Mouse (Mus musculus): ENCODE data around the gene Lrch3. TPM values are rescaled to one million over a fixed set of nuclear protein-coding genes. Genes with fewer than 3 reads are reported as not detected.

Lrch3 gene
- total and polyA plus RNA-seq, 2 experiments from 2014 or later = 11.2 to 22.8 TPM

DNA sequence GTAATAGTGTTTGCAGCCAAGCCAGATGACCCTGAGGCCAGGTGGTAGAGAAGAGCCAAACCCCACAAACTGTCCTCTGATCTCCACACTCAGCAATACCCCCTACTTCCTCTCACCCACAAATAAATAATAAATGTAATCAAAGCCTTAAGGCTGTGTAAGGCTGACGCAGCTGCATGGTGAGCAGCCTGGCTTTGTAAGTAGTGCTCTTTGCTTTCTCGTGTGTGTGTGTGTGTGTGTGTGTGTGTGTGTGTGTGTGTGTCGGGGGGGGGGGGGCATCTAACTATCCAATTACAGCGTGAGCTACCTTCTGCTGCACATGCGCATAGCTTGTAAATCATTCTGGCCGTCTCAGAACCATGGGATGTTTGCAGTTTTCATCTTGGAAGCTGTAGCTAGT, 40.4 kb downstream of the Lrch3 start:
- TF ChIP-seq CTCF (IDR thresholded peaks at IDR 0.05; ENCODE audit: low read depth) (no peak), EP300 (IDR thresholded peaks at IDR 0.05; ENCODE audit: low read depth) (no peak)
- H3K9me3 ChIP-seq (replicated peaks; ENCODE audit: control insufficient read depth, low read length) = no peaks in the 10 kb centered on the region
- H3K4me2 ChIP-seq (ENCODE audit: low read depth, low read length) = no peak overlapping the region
- no peak overlapping the region for H3K4me3 ChIP-seq (ENCODE audit: low read depth, low read length)
- no peaks in the 10 kb centered on the region for H3K27me3 ChIP-seq (ENCODE audit: control insufficient read depth, insufficient read depth, low read length)
- DNase-seq (ENCODE audit: low spot score) (no peak), ATAC-seq (ENCODE audit: insufficient read depth, low read depth) (no peak)
- no peak overlapping the region for H3K9ac ChIP-seq (replicated peaks; ENCODE audit: low read depth, low read length)
- peaks cover 36% of the 10 kb centered on the region for H3K36me3 ChIP-seq (replicated peaks; ENCODE audit: control insufficient read depth, insufficient read depth, low read length)
- H3K27ac ChIP-seq (ENCODE audit: low read depth) = no peak overlapping the region
- H3K4me1 ChIP-seq (ENCODE audit: control insufficient read depth, insufficient read depth) = no peaks in the 10 kb centered on the region
- WGBS = 84% methylated on average over 6 of the region's 6 CpGs

DNA sequence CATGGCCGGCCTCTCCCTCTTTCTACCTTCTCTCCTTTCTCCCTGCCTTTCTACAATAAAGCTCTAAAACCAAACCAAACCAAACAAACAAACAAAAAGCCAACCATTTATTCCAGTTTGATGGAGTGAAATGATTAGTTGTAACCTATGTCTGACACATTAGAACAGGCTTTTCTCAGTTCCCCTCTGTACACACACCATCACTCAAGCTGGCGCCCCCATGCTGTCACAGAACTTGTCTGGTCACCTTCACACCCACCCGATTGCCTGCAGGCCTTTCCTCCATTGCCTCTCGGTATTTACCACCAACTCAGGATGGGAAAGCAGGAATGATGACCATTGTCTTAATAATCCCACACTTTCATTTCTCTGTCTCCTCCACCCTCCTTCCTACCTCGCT, 43.0 kb downstream of the Lrch3 start:
- Histone ChIP-seq H3K9me3 (replicated peaks; ENCODE audit: control insufficient read depth, low read length) (no peaks in the 10 kb centered on the region), H3K27me3 (ENCODE audit: control insufficient read depth, insufficient read depth, low read length) (no peaks in the 10 kb centered on the region), H3K27ac (ENCODE audit: low read depth) (no peak overlapping the region), H3K36me3 (replicated peaks; ENCODE audit: control insufficient read depth, insufficient read depth, low read length) (peaks cover 56% of the 10 kb centered on the region), H3K4me1 (ENCODE audit: control insufficient read depth, insufficient read depth) (no peaks in the 10 kb centered on the region), H3K4me3 (ENCODE audit: low read depth, low read length) (no peak overlapping the region), H3K4me2 (ENCODE audit: low read depth, low read length) (no peak overlapping the region), H3K9ac (replicated peaks; ENCODE audit: low read depth, low read length) (no peak overlapping the region)
- no peak for TF ChIP-seq EP300 (IDR thresholded peaks at IDR 0.05; ENCODE audit: low read depth)
- TF ChIP-seq CTCF (IDR thresholded peaks at IDR 0.05; ENCODE audit: low read depth) = no peak
- WGBS = 68% methylated on average over 5 of the region's 5 CpGs
- ATAC-seq (ENCODE audit: insufficient read depth, low read depth) (no peak), DNase-seq (ENCODE audit: low spot score) (no peak)

GRCm38 (mm10) chr16:32972535-32972934, 58.6 kb downstream of the Lrch3 start:
- Histone ChIP-seq H3K9ac (replicated peaks; ENCODE audit: low read depth, low read length) (no peak overlapping the region), H3K27ac (ENCODE audit: low read depth) (no peak overlapping the region), H3K4me3 (ENCODE audit: low read depth, low read length) (no peak overlapping the region), H3K9me3 (replicated peaks; ENCODE audit: control insufficient read depth, low read length) (no peaks in the 10 kb centered on the region), H3K4me1 (ENCODE audit: control insufficient read depth, insufficient read depth) (no peaks in the 10 kb centered on the region), H3K4me2 (ENCODE audit: low read depth, low read length) (no peak overlapping the region), H3K27me3 (ENCODE audit: control insufficient read depth, insufficient read depth, low read length) (no peaks in the 10 kb centered on the region), H3K36me3 (replicated peaks; ENCODE audit: control insufficient read depth, insufficient read depth, low read length) (peaks cover 41% of the 10 kb centered on the region)
- DNase-seq (ENCODE audit: low spot score) = no peak
- ATAC-seq (ENCODE audit: insufficient read depth, low read depth) = no peak
- TF ChIP-seq CTCF (IDR thresholded peaks at IDR 0.05; ENCODE audit: low read depth) (no peak), EP300 (IDR thresholded peaks at IDR 0.05; ENCODE audit: low read depth) (no peak)
- WGBS = 76% methylated on average over 5 of the region's 5 CpGs

- ATAC-seq (ENCODE audit: insufficient read depth, low read depth) = no peak
- WGBS = 37% methylated on average over 2 of the region's 2 CpGs
Measured at GRCm38 (mm10) chr16:32973047-32973446, 59.1 kb downstream of the Lrch3 start.

DNA sequence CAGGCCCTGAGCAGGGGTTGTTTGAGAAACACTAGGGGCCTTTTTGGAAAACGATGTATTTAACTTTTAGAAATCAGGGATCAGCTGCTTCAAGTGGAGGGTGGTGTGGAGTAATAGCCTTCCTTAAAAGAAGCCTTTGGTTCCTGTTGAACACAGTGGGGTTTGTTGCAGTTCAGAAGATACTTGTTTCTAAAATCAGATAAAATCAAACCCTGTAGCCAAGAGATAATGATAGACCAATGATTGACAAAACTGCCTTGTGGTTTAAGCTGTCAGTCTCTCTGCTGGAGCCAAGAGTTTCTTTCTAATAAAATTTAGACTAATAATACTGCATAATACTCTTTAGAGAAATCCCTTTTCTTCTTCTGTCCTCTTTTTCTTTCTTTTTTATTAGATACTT, 66.3 kb downstream of the Lrch3 start:
- ATAC-seq (ENCODE audit: insufficient read depth, low read depth) = no peak
- DNase-seq (ENCODE audit: low spot score) = no peak
- Histone ChIP-seq H3K4me3 (ENCODE audit: low read depth, low read length) (no peak overlapping the region), H3K9me3 (replicated peaks; ENCODE audit: control insufficient read depth, low read length) (no peaks in the 10 kb centered on the region), H3K4me1 (ENCODE audit: control insufficient read depth, insufficient read depth) (no peaks in the 10 kb centered on the region), H3K4me2 (ENCODE audit: low read depth, low read length) (no peak overlapping the region), H3K27me3 (ENCODE audit: control insufficient read depth, insufficient read depth, low read length) (no peaks in the 10 kb centered on the region), H3K27ac (ENCODE audit: low read depth) (no peak overlapping the region), H3K36me3 (replicated peaks; ENCODE audit: control insufficient read depth, insufficient read depth, low read length) (peaks cover 71% of the 10 kb centered on the region), H3K9ac (replicated peaks; ENCODE audit: low read depth, low read length) (no peak overlapping the region)
- TF ChIP-seq EP300 (IDR thresholded peaks at IDR 0.05; ENCODE audit: low read depth) (no peak), CTCF (IDR thresholded peaks at IDR 0.05; ENCODE audit: low read depth) (no peak)
- WGBS = 93% methylated on average over 1 of the region's 1 CpGs

More at GRCm38 (mm10) chr16:32973047-32973446, 59.1 kb downstream of the Lrch3 start:
- Histone ChIP-seq H3K4me3 (ENCODE audit: low read depth, low read length) (no peak overlapping the region), H3K9me3 (replicated peaks; ENCODE audit: control insufficient read depth, low read length) (no peaks in the 10 kb centered on the region), H3K36me3 (replicated peaks; ENCODE audit: control insufficient read depth, insufficient read depth, low read length) (peaks cover 46% of the 10 kb centered on the region), H3K27me3 (ENCODE audit: control insufficient read depth, insufficient read depth, low read length) (no peaks in the 10 kb centered on the region), H3K9ac (replicated peaks; ENCODE audit: low read depth, low read length) (no peak overlapping the region), H3K4me2 (ENCODE audit: low read depth, low read length) (no peak overlapping the region), H3K4me1 (ENCODE audit: control insufficient read depth, insufficient read depth) (no peaks in the 10 kb centered on the region), H3K27ac (ENCODE audit: low read depth) (no peak overlapping the region)
- no peak for DNase-seq (ENCODE audit: low spot score)
- TF ChIP-seq CTCF (IDR thresholded peaks at IDR 0.05; ENCODE audit: low read depth) = no peak
- TF ChIP-seq EP300 (IDR thresholded peaks at IDR 0.05; ENCODE audit: low read depth) = no peak

- Histone ChIP-seq H3K4me1 (ENCODE audit: control insufficient read depth, insufficient read depth) (no peaks in the 10 kb centered on the region), H3K27me3 (ENCODE audit: control insufficient read depth, insufficient read depth, low read length) (no peaks in the 10 kb centered on the region), H3K9me3 (replicated peaks; ENCODE audit: control insufficient read depth, low read length) (no peaks in the 10 kb centered on the region), H3K36me3 (replicated peaks; ENCODE audit: control insufficient read depth, insufficient read depth, low read length) (peaks cover 75% of the 10 kb centered on the region), H3K27ac (ENCODE audit: low read depth) (no peak overlapping the region), H3K4me3 (ENCODE audit: low read depth, low read length) (no peak overlapping the region), H3K4me2 (ENCODE audit: low read depth, low read length) (no peak overlapping the region), H3K9ac (replicated peaks; ENCODE audit: low read depth, low read length) (no peak overlapping the region)
- DNase-seq (ENCODE audit: low spot score) (no peak), ATAC-seq (ENCODE audit: insufficient read depth, low read depth) (no peak)
- no peak for TF ChIP-seq CTCF (IDR thresholded peaks at IDR 0.05; ENCODE audit: low read depth)
- no peak for TF ChIP-seq EP300 (IDR thresholded peaks at IDR 0.05; ENCODE audit: low read depth)
- 76% methylated on average over 4 of the region's 4 CpGs for WGBS
Measured at GRCm38 (mm10) chr16:32981405-32981804, 67.5 kb downstream of the Lrch3 start.

Data from heart, postnatal 0 days (tissue).